Mouse (Mus musculus): ENCODE measurements around the gene Shld1. TPM values are rescaled to one million over a fixed set of nuclear protein-coding genes. Genes with fewer than 3 reads are reported as not detected.
A peak's percentile ranks its signal among the peaks of the same experiment; 100 is the strongest.

Gene Shld1
- total RNA-seq, 2 experiments from 2014 or later, result 5.2 to 6.1 TPM

GRCm38 (mm10) chr2:132757911-132758310 lies 71.2 kb downstream of the Shld1 start:
- ATAC-seq (replicated peaks; ENCODE audit: low FRiP score, low TSS enrichment, poor library complexity, severe bottlenecking), result no peak

- no peak for ATAC-seq (replicated peaks; ENCODE audit: low FRiP score, low TSS enrichment, poor library complexity, severe bottlenecking)
Observed at GRCm38 (mm10) chr2:132770822-132771221, 84.1 kb downstream of the Shld1 start.

- ATAC-seq (replicated peaks; ENCODE audit: low FRiP score, low TSS enrichment, poor library complexity, severe bottlenecking), result no peak
Observed at GRCm38 (mm10) chr2:132780978-132781377, 94.2 kb downstream of the Shld1 start, which contains the start of gene Chgb. Gene Chgb, plus strand, starts transcription at chr2:132781278.

GRCm38 (mm10) chr2:132781439-132782068 lies 94.8 kb downstream of the Shld1 start:
- peak; percentile 99 for ATAC-seq (replicated peaks; ENCODE audit: low FRiP score, low TSS enrichment, poor library complexity, severe bottlenecking)

DNA sequence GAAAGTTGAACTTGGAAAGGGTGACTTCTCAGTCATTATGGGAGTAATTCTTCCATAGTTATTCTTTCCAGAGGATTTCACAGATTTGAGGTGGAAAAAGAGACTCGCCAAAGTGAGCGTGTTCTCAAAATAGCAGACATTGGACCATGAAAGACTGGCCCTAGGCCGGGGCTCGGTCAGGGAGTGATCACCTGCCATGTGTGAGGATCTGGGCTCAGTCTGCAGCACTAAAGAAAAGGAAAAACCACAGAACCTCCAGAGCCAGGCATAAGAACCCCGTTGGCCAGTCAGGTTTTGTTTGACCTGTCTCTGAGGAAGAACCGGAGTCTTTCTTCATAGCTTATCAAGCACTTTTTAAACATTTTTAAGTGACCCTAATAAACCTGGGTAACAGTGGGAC lies 97.3 kb downstream of the Shld1 start:
- ATAC-seq (replicated peaks; ENCODE audit: low FRiP score, low TSS enrichment, poor library complexity, severe bottlenecking), result no peak

- ATAC-seq (replicated peaks; ENCODE audit: low FRiP score, low TSS enrichment, poor library complexity, severe bottlenecking), result no peak
Observed at GRCm38 (mm10) chr2:132793441-132794203, 106.9 kb downstream of the Shld1 start.

GRCm38 (mm10) chr2:132794204-132794586 lies 107.5 kb downstream of the Shld1 start:
- no peak for ATAC-seq (replicated peaks; ENCODE audit: low FRiP score, low TSS enrichment, poor library complexity, severe bottlenecking)

Other genes starting within 250 kb of the Shld1 start
- gene Gpcpd1, start 99.2 kb upstream of the Shld1 start, total RNA-seq (2014; fragmentation: Nextera tagmentation), result 15.5 and 21.6 TPM in 2 replicates
- gene Gpcpd1, start 99.2 kb upstream of the Shld1 start, total RNA-seq (2017), result 18.6 and 30.4 TPM in 2 replicates
- not detected in 2 replicates for gene Chgb, start 94.3 kb downstream of the Shld1 start, total RNA-seq (2014; fragmentation: Nextera tagmentation)
- 0.28 and 0.53 TPM in 2 replicates for gene Chgb, start 94.3 kb downstream of the Shld1 start, total RNA-seq (2017)
- 45.5 and 56.6 TPM in 2 replicates for gene Trmt6, start 129.1 kb downstream of the Shld1 start, total RNA-seq (2014; fragmentation: Nextera tagmentation)
- 47.5 and 53.4 TPM in 2 replicates for gene Trmt6, start 129.1 kb downstream of the Shld1 start, total RNA-seq (2017)
- gene Mcm8, start 129.2 kb downstream of the Shld1 start, total RNA-seq (2014; fragmentation: Nextera tagmentation), result 16.9 and 19.0 TPM in 2 replicates
- gene Mcm8, start 129.2 kb downstream of the Shld1 start, total RNA-seq (2017), result 16.6 and 19.0 TPM in 2 replicates
- gene Crls1, start 159.7 kb downstream of the Shld1 start, total RNA-seq (2014; fragmentation: Nextera tagmentation), result 26.1 and 28.3 TPM in 2 replicates
- 45.2 and 49.1 TPM in 2 replicates for gene Crls1, start 159.7 kb downstream of the Shld1 start, total RNA-seq (2017)
- not detected in 2 replicates for gene Lrrn4, start 194.0 kb downstream of the Shld1 start, total RNA-seq (2014; fragmentation: Nextera tagmentation)
- gene Lrrn4, start 194.0 kb downstream of the Shld1 start, total RNA-seq (2017), result not detected in 2 replicates